9 mouse cellular contexts compared by ENCODE assay signal in genomic region chr7:111779504-111780242, GRCm38 (mm10). TPM values are rescaled to one million over a fixed set of nuclear protein-coding genes. Genes with fewer than 3 reads are reported as not detected.
DNase-seq lines count a peak whose midpoint lies in the region; ATAC-seq and TF ChIP-seq lines count a peak whose summit lies in the region.
"Had no signal": no experiment of that assay in that cellular context is flagged by ENCODE, and none has a peak within 500 bp of the region (broad histone marks: within the 10 kb centered on the region; RNA-seq: fewer than 3 reads in every experiment).

Gene Galnt18 (minus strand): TSS chr7:111779977.

- H3K4me2 ChIP-seq in liver, postnatal 0 days (ENCODE audit: low read depth, low read length), result peak within 1 kb of the TSS; percentile 61

- no peak within 1 kb of the TSS for H3K27ac ChIP-seq in ES-E14 (ENCODE audit: insufficient read depth, low read depth, low read length, poor library complexity, severe bottlenecking)
- peak within 1 kb of the TSS; percentile 92 for H3K27ac ChIP-seq in layer of hippocampus, adult 2 months
- H3K27ac ChIP-seq in liver, postnatal 0 days (ENCODE audit: low read depth), result no peak within 1 kb of the TSS

- TF ChIP-seq EP300 in liver, postnatal 0 days (IDR thresholded peaks at IDR 0.05; ENCODE audit: low read depth), result no peak

- peak within 1 kb of the TSS; percentile 58 to 64 for H3K4me3 ChIP-seq in ES-E14 (ENCODE audit: insufficient read depth in 1 of 2, low read depth in 1 of 2, low read length in 2 of 2, poor library complexity in 1 of 2, severe bottlenecking in 1 of 2)
- peak within 1 kb of the TSS; percentile 84 for H3K4me3 ChIP-seq in layer of hippocampus, adult 2 months
- peak within 1 kb of the TSS; percentile 30 for H3K4me3 ChIP-seq in liver, postnatal 0 days (ENCODE audit: low read depth, low read length)

- H3K27me3 ChIP-seq in liver, postnatal 0 days (ENCODE audit: insufficient read depth, low read length), result peaks cover 34% of the 10 kb centered on the region

- in situ Hi-C loops in ES-E14 (cut with MboI; ENCODE audit: low sequenced_read_pairs in 2 of 2, unreplicated experiment in 2 of 2), result no loop called here

- ATAC-seq in hematopoietic stem cell, adult 5-6 weeks (replicated peaks in 1 of 2; ENCODE audit: insufficient read depth in 1 of 2, low FRiP score in 2 of 2, low TSS enrichment in 1 of 2, low read depth in 1 of 2, poor library complexity in 2 of 2, severe bottlenecking in 2 of 2), result peak; percentile 70 to 84
- ATAC-seq in liver, postnatal 0 days, result peak; percentile 94

- H3K9me3 ChIP-seq in ES-E14 (ENCODE audit: control insufficient read depth, insufficient read depth, low read depth, low read length), result no peaks in the 10 kb centered on the region
- H3K9me3 ChIP-seq in liver, postnatal 0 days (ENCODE audit: low read length), result no peaks in the 10 kb centered on the region

- no peaks in the 10 kb centered on the region for H3K36me3 ChIP-seq in ES-E14 (ENCODE audit: control insufficient read depth, insufficient read depth, low read length, poor library complexity, severe bottlenecking)
- no peaks in the 10 kb centered on the region for H3K36me3 ChIP-seq in liver, postnatal 0 days (replicated peaks; ENCODE audit: insufficient read depth, low read length)
- H3K36me3 ChIP-seq: G1E had no signal

- DNase-seq in ES-E14 (ENCODE audit: low read depth, low spot score), result peak; percentile 68
- DNase-seq in cerebellum, adult 9-11 months, result peak; percentile 95
- peak; percentile 88 to 93 for DNase-seq in frontal cortex, postnatal 10 days (ENCODE audit: low spot score in 2 of 2)
- DNase-seq in layer of hippocampus, adult 2 months (ENCODE audit: low spot score in 2 of 2), result peak; percentile 94
- DNase-seq in liver, postnatal 0 days, result peak; percentile 79
- DNase-seq in ovary, adult 18-20 months (ENCODE audit: low spot score), result peak; percentile 91
- DNase-seq in thymus, postnatal 10 days (ENCODE audit: low spot score in 2 of 2), result peak; percentile 6 to 24

- peak within 1 kb of the TSS; percentile 9 for H3K9ac ChIP-seq in ES-E14 (ENCODE audit: insufficient read depth, low read depth, low read length, poor library complexity, severe bottlenecking)
- H3K9ac ChIP-seq in liver, postnatal 0 days (replicated peaks), result no peak within 1 kb of the TSS

- TF ChIP-seq CTCF in layer of hippocampus, adult 2 months (conservative IDR thresholded peaks at IDR 0.05), result peak; percentile 48
- TF ChIP-seq CTCF in liver, postnatal 0 days (IDR thresholded peaks at IDR 0.05; ENCODE audit: low read depth), result no peak

- no peaks in the 10 kb centered on the region; a peak in 1 of 4 replicates for H3K4me1 ChIP-seq in ES-E14 (ENCODE audit: control insufficient read depth in 2 of 2, insufficient read depth in 2 of 2, low read length in 2 of 2, poor library complexity in 1 of 2)
- H3K4me1 ChIP-seq in liver, postnatal 0 days (ENCODE audit: insufficient read depth), result no peaks in the 10 kb centered on the region

- 2% methylated on average over 52 of the region's 52 CpGs for WGBS in liver, postnatal 0 days (ENCODE audit: insufficient replicate concordance)

TF ChIP-seq in ES-E14, 5 proteins besides CTCF, POLR2A, EP300 and RAD21:
- TF ChIP-seq MAFK (IDR thresholded peaks at IDR 0.05; ENCODE audit: insufficient read depth, low read depth, low read length) (no peak), CHD2 (IDR thresholded peaks at IDR 0.05; ENCODE audit: low read depth, low read length) (no peak), HCFC1 (IDR thresholded peaks at IDR 0.05; ENCODE audit: borderline replicate concordance, insufficient read depth, low read length) (no peak), ZC3H11A (IDR thresholded peaks at IDR 0.05; ENCODE audit: borderline replicate concordance, low read depth, low read length) (no peak), ZNF384 (IDR thresholded peaks at IDR 0.05; ENCODE audit: low read depth, low read length) (no peak)

RNA-seq across cellular contexts. Expression of gene Galnt18, which starts in this region (rescaled TPM):
- 0.74 and 0.89 TPM in 2 replicates for total RNA-seq in ES-E14 (2012; rRNA removed)
- total RNA-seq in hematopoietic stem cell, adult 5-6 weeks (2017), result 0.25 and 0.74 TPM in 2 replicates
- total RNA-seq in layer of hippocampus, adult 2 months (2021), result 10 to 100 TPM; 55.7 to 62.1 TPM
- polyA plus RNA-seq in liver, postnatal 0 days (2015; fragmentation: Nextera tagmentation; extraction: Ambion mirVana), result 1.7 and 1.9 TPM in 2 replicates
- total RNA-seq: G1E had no signal
- polyA plus RNA-seq: G1E had no signal

Comparison
In these comparisons a context has a peak if more than half of its experiments do, and no peak if none do; other contexts are left out.
1. RNA of gene Galnt18 (total RNA-seq): 55.7 to 62.1 TPM in layer of hippocampus, adult 2 months; 0.74 to 0.89 TPM in ES-E14 and 0.25 to 0.74 TPM in hematopoietic stem cell, adult 5-6 weeks; every median in the first group is over 10 times any median in the second.
2. Peak in DNase-seq, H3K4me3 ChIP-seq and H3K9ac ChIP-seq in ES-E14; RNA of the gene not detected or under 1 TPM.
3. Peak in ATAC-seq in hematopoietic stem cell, adult 5-6 weeks; RNA of the gene not detected or under 1 TPM.
4. DNase-seq: peak in every context shown above with its lines; median percentile 95 in cerebellum, adult 9-11 months; 94 in layer of hippocampus, adult 2 months; 91 in ovary, adult 18-20 months; 90 in frontal cortex, postnatal 10 days; 79 in liver, postnatal 0 days; 68 in ES-E14; 15 in thymus, postnatal 10 days.
5. H3K4me3 ChIP-seq: peak in every context shown above with its lines; median percentile 84 in layer of hippocampus, adult 2 months; 61 in ES-E14; 30 in liver, postnatal 0 days.